Mouse (Mus musculus) thymus, adult 2 months (tissue): ENCODE data around the gene Klhl36. TPM values are rescaled to one million over a fixed set of nuclear protein-coding genes. Genes with fewer than 3 reads are reported as not detected.

Experiments used
- DNase-seq: peaks from one replicate; pipeline ENCODE4 v3.0.0; 2021
- H3K27ac ChIP-seq: fragments of 200-500 bp; 2 replicates; pipeline ENCODE4 v1.5.1; 2012; ENCODE audit warnings: low read length, control low read depth; ENCODE audit not compliant: control insufficient read depth, insufficient read depth
- H3K27me3 ChIP-seq: fragments of 200-500 bp; 2 replicates; pipeline ENCODE4 v1.6.1; 2012; ENCODE audit warnings: mild to moderate bottlenecking, low read length, moderate library complexity, mixed read lengths; ENCODE audit not compliant: control insufficient read depth, insufficient read depth
- H3K36me3 ChIP-seq: fragments of 200-500 bp; 2 replicates; pipeline ENCODE4 v1.6.1; 2012; ENCODE audit warnings: mild to moderate bottlenecking, low read length, moderate library complexity; ENCODE audit not compliant: control insufficient read depth, insufficient read depth
- H3K4me1 ChIP-seq: fragments of 200-500 bp; replicated peaks from 2 replicates; pipeline ENCODE4 v1.6.1; 2012; ENCODE audit warnings: low read length; ENCODE audit not compliant: control insufficient read depth, insufficient read depth
- H3K4me3 ChIP-seq: fragments of 200-500 bp; 2 replicates; pipeline ENCODE4 v1.5.1; 2012; ENCODE audit warnings: mild to moderate bottlenecking, low read length, control low read depth, moderate library complexity; ENCODE audit not compliant: control insufficient read depth, insufficient read depth
- CTCF ChIP-seq: fragments of 200-500 bp; IDR thresholded peaks from 2 replicates; pipeline ENCODE4 v1.5.1; 2012; ENCODE audit warnings: mild to moderate bottlenecking, control low read depth, low read length, moderate library complexity, borderline replicate concordance; ENCODE audit not compliant: control insufficient read depth, poor library complexity, insufficient read depth; ENCODE audit errors: extremely low read depth
- POLR2A ChIP-seq: fragments of 200-500 bp; IDR thresholded peaks from 2 replicates; pipeline ENCODE4 v1.6.1; 2012; ENCODE audit warnings: mild to moderate bottlenecking, low read length, control low read depth, moderate library complexity; ENCODE audit not compliant: control insufficient read depth, poor library complexity, insufficient read depth; ENCODE audit errors: extremely low read depth
- WGBS: fragments of 180-500 bp; shearing (Covaris S2); methylation state at CpG from one replicate; pipeline ENCODE4 v1.1.7; 2018; 5-methylcytosine and 5-hydroxymethylcytosine counted together
- polyA plus RNA-seq: library from polyadenylated mRNA; depleted of rRNA; stranded (reverse); fragments of >200 nt; gene quantifications from 2 replicates; pipeline ENCODE4 v1.2.3, GENCODE M21; 2012

Gene Klhl36
- polyA plus RNA-seq, 1 experiment = 41.8 TPM

- Histone ChIP-seq H3K4me3 (no peak overlapping the region), H3K36me3 (no peaks in the 10 kb centered on the region), H3K27ac (no peak overlapping the region), H3K27me3 (no peaks in the 10 kb centered on the region), H3K4me1 (peaks cover 20% of the 10 kb centered on the region)
- WGBS = 92% methylated on average over 4 of the region's 4 CpGs
- no peak for DNase-seq
- TF ChIP-seq POLR2A (no peak), CTCF (no peak)
These were observed 53.2 kb downstream of the Klhl36 start for GRCm38 (mm10) chr8:119915298-119915697.

DNA sequence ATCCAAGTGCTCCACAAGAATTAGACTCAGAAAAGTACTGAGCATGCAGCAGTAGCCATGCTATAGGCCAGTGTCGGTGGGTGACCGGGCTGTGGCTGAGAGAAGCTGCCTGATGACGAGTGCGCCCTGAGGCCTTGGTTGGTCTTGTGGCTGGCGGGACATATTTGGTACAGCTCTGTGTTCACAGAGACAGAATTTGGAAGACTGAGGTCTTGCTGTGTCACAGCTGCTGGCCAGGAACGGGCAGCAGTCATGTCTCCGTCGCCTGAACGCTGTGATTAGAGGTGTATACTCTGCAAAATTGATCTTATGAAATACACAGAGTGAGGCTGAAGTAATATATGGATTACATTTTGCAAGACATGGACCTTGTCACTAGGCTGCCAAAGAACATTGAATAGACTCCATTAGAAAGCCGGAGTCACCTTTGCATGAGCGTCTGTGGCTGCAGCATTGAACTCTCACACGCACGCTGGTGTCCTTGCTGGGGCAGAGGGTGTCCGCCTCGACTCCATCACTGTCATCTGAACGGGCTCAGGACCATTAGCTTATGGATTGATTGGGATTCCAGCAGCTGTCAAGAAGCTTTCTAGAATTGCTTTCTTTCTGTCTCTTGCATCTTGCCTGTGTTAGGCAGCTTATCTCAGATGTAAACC, 54.3 kb downstream of the Klhl36 start:
- 94% methylated on average over 16 of the region's 16 CpGs for WGBS

GRCm38 (mm10) chr8:119917415-119917814, 55.3 kb downstream of the Klhl36 start:
- Histone ChIP-seq H3K27ac (no peak overlapping the region), H3K4me1 (peaks cover 19% of the 10 kb centered on the region), H3K36me3 (no peaks in the 10 kb centered on the region), H3K4me3 (no peak overlapping the region), H3K27me3 (no peaks in the 10 kb centered on the region)
- DNase-seq = no peak
- 92% methylated on average over 3 of the region's 3 CpGs for WGBS
- no peak for TF ChIP-seq POLR2A
- TF ChIP-seq CTCF = no peak

More for the DNA sequence above, 54.3 kb downstream of the Klhl36 start:
- Histone ChIP-seq H3K4me3 (no peak overlapping the region), H3K27ac (no peak overlapping the region), H3K27me3 (no peaks in the 10 kb centered on the region), H3K4me1 (peaks cover 20% of the 10 kb centered on the region), H3K36me3 (no peaks in the 10 kb centered on the region)
- DNase-seq = no peak
- no peak for TF ChIP-seq POLR2A
- no peak for TF ChIP-seq CTCF

DNA sequence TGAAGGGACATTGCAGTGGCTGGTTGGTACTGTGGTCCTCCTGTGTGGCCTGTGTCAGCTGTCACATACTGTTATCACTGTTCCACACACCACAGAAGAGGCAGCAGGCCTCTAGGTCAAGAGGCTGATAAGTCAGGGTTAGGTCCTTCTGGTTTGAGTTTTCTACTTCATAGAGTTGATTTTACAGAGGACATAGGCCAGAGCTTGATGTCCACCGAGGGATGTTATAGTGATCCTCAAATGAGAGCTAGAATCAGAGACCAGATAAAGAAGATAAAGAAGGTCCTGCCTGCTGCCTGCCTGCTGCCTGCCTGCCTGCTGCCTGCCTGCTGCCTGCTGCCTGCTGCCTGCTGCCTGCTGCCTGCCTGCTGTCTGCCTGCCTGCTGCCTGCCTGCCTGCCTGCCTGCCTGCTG, 56.1 kb downstream of the Klhl36 start:
- WGBS = 72% methylated on average over 1 of the region's 1 CpGs
- Histone ChIP-seq H3K27ac (no peak overlapping the region), H3K4me1 (peaks cover 16% of the 10 kb centered on the region), H3K4me3 (no peak overlapping the region), H3K36me3 (no peaks in the 10 kb centered on the region), H3K27me3 (no peaks in the 10 kb centered on the region)
- TF ChIP-seq POLR2A = no peak
- TF ChIP-seq CTCF = no peak
- DNase-seq = no peak

- no peak for TF ChIP-seq CTCF
- TF ChIP-seq POLR2A = no peak
- H3K4me1 ChIP-seq = no peaks in the 10 kb centered on the region
- no peak overlapping the region for H3K4me3 ChIP-seq
- H3K27me3 ChIP-seq = no peaks in the 10 kb centered on the region
- WGBS = 94% methylated on average over 5 of the region's 5 CpGs
- DNase-seq = no peak
- H3K27ac ChIP-seq = no peak overlapping the region
- no peaks in the 10 kb centered on the region for H3K36me3 ChIP-seq
These were observed 61.2 kb downstream of the Klhl36 start for GRCm38 (mm10) chr8:119923259-119923658.

- no peak for DNase-seq
- Histone ChIP-seq H3K4me1 (no peaks in the 10 kb centered on the region; the same call in 1 of the 2 replicates), H3K27ac (no peak overlapping the region), H3K4me3 (no peak overlapping the region), H3K36me3 (no peaks in the 10 kb centered on the region), H3K27me3 (no peaks in the 10 kb centered on the region)
- TF ChIP-seq POLR2A = no peak
- TF ChIP-seq CTCF = no peak
- WGBS = 96% methylated on average over 4 of the region's 4 CpGs
These were observed 63.4 kb downstream of the Klhl36 start for GRCm38 (mm10) chr8:119925428-119925827.
